Mouse (Mus musculus) lung, postnatal 10 days (tissue): ENCODE data around the gene Foxd4.
"Not testable (repeated sequence)": the region's sequence is repeated elsewhere in the genome, so short reads cannot be mapped to it uniquely, and the experiment has no call there.

Experiments used
- DNase-seq: peaks from one replicate; pipeline ENCODE4 v3.0.0; 2021

Foxd4 gene

DNA sequence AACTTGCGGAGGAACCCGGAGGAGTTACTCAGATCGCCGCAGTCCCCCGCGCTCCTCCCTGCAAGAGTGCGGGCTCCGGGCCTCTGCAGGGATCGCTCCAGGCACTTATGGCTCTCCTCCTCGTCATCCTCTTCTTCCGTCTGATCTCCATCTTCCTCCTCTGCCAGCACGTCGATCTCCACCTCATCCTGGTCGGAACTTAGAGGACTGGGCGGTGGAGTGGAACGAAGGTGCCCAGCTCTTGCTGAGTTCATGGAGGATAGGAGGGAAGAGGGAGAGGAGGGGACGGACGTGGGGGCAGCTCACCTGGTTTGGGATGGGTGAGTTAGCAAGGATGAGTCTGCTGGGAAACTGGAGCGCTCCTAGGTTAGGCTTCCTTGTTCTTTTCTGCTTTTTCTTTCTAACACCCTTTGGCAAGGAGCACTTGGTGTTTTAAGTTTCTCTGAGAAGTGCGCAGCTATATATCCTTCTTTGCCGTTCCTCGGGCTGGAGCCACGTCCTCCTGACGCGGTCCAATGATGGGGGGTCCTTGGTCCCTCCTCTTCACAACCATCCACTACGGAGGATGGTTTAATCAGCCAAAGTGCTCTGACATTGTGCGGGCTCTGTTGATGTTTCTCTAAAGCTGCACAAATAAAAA, at the start of gene Foxd4:
Gene Foxd4, minus strand, starts transcription at position 617 of the 640 bp plus-strand sequence.
- DNase-seq: no peak

- DNase-seq: no peak
Measured at GRCm38 (mm10) chr19:24945521-24946262, 44.7 kb upstream of the Foxd4 start.

GRCm38 (mm10) chr19:24937084-24937483, 36.1 kb upstream of the Foxd4 start:
- DNase-seq: peak; percentile 24

GRCm38 (mm10) chr19:24929041-24929440, 28.0 kb upstream of the Foxd4 start:
- DNase-seq: no peak

- no peak for DNase-seq
Measured at GRCm38 (mm10) chr19:24920866-24921265, 19.9 kb upstream of the Foxd4 start.

GRCm38 (mm10) chr19:24908385-24909155, 7.6 kb upstream of the Foxd4 start:
- DNase-seq: no peak

DNA sequence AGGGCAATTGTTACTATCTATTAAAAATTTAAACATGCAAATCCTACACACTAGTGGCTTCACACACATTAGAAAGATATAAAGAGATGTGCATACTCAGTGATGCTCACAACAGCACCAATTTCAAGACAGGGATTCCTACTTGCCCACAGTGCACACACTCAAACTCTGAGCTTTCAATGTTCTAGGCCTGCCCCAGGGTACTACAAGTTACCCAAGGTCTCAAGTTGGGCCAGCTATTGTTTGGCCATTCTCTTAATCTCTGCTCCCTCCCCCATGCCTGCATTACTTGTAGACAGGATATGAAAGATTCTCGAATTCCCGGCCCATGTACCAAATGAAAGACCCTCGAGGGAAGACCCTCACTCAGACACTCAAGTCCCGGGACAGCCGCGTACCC, 6.7 kb upstream of the Foxd4 start:
- DNase-seq: no peak

- DNase-seq: no peak
Measured at GRCm38 (mm10) chr19:24902821-24903220, 1.8 kb upstream of the Foxd4 start.

GRCm38 (mm10) chr19:24902256-24902655, 1.3 kb upstream of the Foxd4 start:
- DNase-seq: no peak

- DNase-seq: no peak
Measured at GRCm38 (mm10) chr19:24901666-24902065, 669 bp upstream of the Foxd4 start.

GRCm38 (mm10) chr19:24899578-24900544, 1.1 kb downstream of the Foxd4 start:
- no peak for DNase-seq

- DNase-seq: no peak
Measured at GRCm38 (mm10) chr19:24898737-24899577, 2.0 kb downstream of the Foxd4 start.

- DNase-seq: no peak
Measured at GRCm38 (mm10) chr19:24897896-24898736, 2.9 kb downstream of the Foxd4 start.

DNA sequence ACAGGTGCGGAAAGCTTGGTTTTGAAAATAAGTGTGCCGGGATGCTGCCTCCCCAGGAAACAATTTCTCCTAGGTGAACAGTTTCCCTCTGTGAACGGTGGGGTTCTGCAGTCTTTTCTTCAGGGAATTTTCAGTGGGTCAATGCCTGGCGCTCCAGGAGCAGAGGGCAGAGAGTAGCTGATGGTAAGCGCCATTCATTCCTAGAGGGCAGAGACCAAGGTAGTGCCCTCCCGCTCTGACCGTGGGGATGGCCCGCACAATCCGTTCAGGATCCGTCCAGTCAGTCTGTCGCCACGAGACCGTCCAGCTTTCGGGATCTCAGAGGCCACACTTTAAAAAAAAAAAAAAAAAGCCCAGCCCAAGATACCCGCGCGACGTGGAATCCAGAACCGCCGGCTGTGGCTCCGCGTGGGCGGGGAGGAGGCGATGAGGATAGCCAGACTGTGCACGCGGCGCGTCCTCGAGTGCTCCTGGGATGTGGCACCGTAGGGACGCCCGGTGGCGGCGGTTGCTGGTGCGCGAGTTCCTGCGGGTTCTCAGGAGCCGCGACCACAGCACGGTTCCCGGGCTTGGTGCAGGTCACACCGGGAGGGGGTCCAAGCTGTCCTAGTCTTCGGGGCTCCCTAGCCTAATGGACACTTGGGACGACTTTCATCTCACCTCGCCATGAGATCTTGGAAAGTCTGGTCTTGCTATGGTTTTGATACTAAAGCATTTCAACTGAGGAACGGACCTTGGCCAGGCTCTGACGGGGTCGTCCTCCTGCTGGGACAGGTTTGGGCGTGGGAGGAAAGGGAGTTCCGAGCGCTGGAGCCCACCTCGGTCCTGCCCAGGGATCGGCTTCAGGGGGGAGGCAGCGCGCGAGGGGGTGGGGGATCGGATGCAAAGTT, 3.7 kb downstream of the Foxd4 start:
- DNase-seq: no peak

GRCm38 (mm10) chr19:24896536-24896935, 4.5 kb downstream of the Foxd4 start:
- DNase-seq: no peak

DNA sequence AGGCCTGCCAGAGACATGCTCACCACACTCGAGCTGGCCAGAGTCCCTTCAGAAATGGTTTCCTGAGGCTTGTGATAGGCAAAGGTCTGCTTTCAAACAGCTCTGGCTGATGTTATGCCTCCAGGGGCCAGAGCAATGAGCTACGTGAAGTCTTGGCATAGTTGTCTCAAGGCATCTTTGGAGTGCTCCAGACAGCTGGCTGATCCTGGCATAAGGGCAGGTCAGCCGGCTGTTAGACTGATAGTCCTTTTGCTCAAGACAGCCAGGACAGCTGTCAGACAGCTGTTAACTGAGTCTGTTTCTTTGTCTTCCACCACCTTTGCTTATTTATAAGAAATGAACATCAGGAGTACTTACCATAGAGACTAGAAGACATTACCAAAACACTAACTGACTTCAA, 14.1 kb downstream of the Foxd4 start:
- DNase-seq: no peak

DNA sequence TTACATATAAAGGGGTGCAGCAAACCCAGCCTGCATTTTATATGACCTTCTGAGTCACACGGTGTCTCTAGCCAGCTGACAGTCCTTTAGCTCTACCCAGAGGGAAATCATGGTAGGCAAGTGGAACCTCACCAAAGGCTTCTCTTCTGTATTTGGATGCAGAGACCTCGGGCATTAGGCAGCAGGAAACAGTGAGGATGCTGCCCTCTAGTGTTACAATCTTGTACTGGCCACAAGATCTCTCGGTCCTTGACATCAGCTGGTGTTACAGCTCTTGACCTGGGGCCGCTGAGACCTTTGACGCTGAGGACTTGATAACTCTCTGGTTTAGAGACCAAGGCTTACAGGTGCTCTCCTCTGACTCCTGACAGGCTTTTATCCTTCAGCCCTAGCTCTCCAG, 15.5 kb downstream of the Foxd4 start:
- DNase-seq: peak; percentile 68

DNA sequence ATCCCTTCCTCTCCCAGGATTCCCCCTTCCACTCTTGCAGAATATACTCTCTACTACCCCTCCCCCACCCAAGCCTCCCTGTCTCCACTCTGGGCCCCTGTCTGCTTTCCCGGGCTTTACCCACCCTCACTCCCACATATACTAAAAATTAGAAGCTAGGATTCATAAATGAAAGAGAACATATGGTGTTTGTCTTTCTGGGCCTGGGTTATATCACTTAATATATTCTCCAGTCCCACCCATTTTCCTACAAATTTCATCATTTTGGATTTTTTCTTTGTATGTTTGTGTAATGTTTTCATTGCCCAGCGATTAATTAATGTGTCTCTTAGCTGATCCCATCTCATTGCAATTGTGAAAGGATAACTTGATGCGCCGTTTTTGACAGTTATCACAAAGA, 19.8 kb downstream of the Foxd4 start:
- no peak for DNase-seq

DNA sequence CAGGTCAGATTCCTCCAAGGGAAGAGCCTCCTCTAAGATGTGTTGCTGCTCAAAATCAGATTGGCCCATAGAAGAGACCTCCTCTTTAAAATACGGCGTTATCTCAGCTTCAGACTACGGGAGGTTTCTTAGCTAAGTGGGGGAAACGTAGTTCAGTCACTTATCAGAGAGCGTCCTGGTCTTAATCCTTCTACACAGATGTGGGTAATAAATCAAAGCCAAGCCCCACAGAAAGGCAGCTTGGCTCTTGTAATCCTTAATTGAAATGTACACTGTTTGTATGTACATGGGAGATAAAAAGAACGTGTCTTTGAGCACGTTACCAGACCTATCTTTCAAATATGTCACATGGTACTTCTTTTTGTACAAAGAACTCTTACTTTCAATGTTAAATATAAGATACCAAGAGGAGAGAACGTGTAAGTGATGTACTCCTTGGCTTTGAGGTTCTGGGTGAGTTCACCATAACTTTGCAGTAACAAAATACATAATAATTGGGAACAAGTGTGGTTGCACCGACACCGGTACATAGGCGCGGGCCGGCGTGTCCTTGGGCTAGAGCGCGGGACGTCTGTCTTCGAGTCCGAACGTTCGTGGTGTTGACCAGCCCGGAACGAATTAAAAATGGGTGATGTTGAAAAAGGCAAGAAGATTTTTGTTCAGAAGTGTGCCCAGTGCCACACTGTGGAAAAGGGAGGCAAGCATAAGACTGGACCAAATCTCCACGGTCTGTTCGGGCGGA, 25.7 kb downstream of the Foxd4 start, which contains the start of gene Gm10053:
Gene Gm10053, plus strand, starts transcription at position 558 of the 742 bp plus-strand sequence.
- DNase-seq: not testable (repeated sequence)
